ENCODE assay signal across 9 mouse cellular contexts in the genomic region with DNA sequence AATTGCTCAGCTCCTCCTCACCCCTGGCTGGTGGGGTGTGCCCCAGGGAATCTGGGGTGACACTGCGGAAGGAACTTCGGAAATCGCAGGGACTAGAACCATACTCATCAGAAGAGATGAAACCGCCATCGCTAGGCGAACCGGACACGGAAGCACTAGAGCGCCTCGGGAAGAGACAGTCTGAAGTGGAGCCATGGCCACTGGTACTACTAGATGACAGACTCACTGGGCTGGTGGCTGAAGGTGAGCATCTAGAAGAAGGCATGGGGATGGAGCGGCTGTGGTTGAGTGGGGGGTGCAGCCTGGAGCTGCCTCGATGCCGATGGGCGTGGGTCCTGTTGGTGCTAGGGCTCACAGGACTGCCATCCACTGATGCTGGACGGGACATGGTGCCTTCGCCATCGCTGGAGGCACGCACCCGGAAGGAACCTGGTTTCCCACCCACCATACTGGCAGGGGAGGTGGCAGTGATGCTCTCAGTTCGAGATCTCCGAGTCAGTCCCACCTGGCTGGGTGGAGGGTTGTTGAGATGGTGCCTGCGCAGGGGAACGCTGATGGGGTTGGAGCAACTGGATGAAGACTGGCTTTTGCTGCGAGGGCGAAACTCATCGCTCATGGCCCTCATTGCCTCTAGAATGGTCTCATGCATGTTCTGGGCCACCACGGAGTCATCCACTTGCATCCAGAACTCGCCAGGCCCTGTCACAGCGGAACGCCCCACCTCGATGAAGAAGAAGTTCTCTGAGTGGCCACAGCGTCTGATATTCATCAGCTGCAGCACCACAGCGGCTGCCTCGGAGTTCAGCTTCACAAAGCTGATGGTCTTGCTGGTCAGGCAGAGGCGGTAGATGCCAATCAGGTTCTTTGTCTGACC. TPM values are rescaled to one million over a fixed set of nuclear protein-coding genes. Genes with fewer than 3 reads are reported as not detected.
DNase-seq lines count a peak whose midpoint lies in the region; ATAC-seq lines count a peak whose summit lies in the region.
"Had no signal": no experiment of that assay in that cellular context is flagged by ENCODE, and none has a peak within 500 bp of the region (broad histone marks: within the 10 kb centered on the region; RNA-seq: fewer than 3 reads in every experiment).

No protein-coding gene starts in this region.

- intact Hi-C loops in heart, postnatal 25 days (cut with DNase I) = loop anchor here (5.0 to 10.0 kb wide), 3 partner anchors 195 to 602 kb away; no protein-coding TSS in a partner anchor

- 71% methylated on average over 35 of the region's 35 CpGs for WGBS in kidney, embryonic 14.5 days
- 77% methylated on average over 35 of the region's 35 CpGs for WGBS in forebrain, embryonic 10.5 days
- 64% methylated on average over 35 of the region's 35 CpGs for WGBS in liver, embryonic 11.5 days

- H3K36me3 ChIP-seq in kidney, embryonic 14.5 days (ENCODE audit: control insufficient read depth, insufficient read depth, low read length) = peaks cover 10% of the 10 kb centered on the region; the same call in 1 of the 2 replicates
- peaks cover 34% of the 10 kb centered on the region for H3K36me3 ChIP-seq in forebrain, embryonic 10.5 days (replicated peaks)
- peaks cover 8% of the 10 kb centered on the region for H3K36me3 ChIP-seq in liver, embryonic 11.5 days (ENCODE audit: control insufficient read depth, insufficient read depth, low read length)

- H3K27me3 ChIP-seq in kidney, embryonic 14.5 days (ENCODE audit: control insufficient read depth, insufficient read depth, low read length) = no peaks in the 10 kb centered on the region
- peaks cover 28% of the 10 kb centered on the region for H3K27me3 ChIP-seq in forebrain, embryonic 10.5 days (ENCODE audit: poor library complexity, severe bottlenecking)
- H3K27me3 ChIP-seq in liver, embryonic 11.5 days (replicated peaks; ENCODE audit: control insufficient read depth, insufficient read depth, low read length) = peaks cover 73% of the 10 kb centered on the region

- no peaks in the 10 kb centered on the region for H3K9me3 ChIP-seq in kidney, embryonic 14.5 days (ENCODE audit: control insufficient read depth, low read length)
- peaks cover 23% of the 10 kb centered on the region for H3K9me3 ChIP-seq in forebrain, embryonic 10.5 days
- H3K9me3 ChIP-seq in liver, embryonic 11.5 days (ENCODE audit: control insufficient read depth, low read length) = no peaks in the 10 kb centered on the region

- H3K9ac ChIP-seq in kidney, embryonic 14.5 days (ENCODE audit: low read depth, low read length) = peak overlapping the region; percentile 68
- H3K9ac ChIP-seq in liver, embryonic 11.5 days (ENCODE audit: low read depth, low read length) = peak overlapping the region; percentile 51; the same call in 1 of the 2 replicates

- H3K4me3 ChIP-seq in kidney, embryonic 14.5 days (ENCODE audit: low read length) = peak overlapping the region; percentile 46
- H3K4me3 ChIP-seq in forebrain, embryonic 10.5 days = peak overlapping the region; percentile 80
- H3K4me3 ChIP-seq in liver, embryonic 11.5 days (ENCODE audit: low read depth, low read length) = peak overlapping the region; percentile 56

- no peak for DNase-seq in kidney, adult 8-10 months
- peak; percentile 12 for DNase-seq in ZHBTc4 (ENCODE audit: low read depth, low spot score)
- DNase-seq in forebrain, embryonic 10.5 days (ENCODE audit: extremely low spot score, low spot score) = no peak
- DNase-seq in heart, postnatal 25 days (ENCODE audit: low spot score) = peak; percentile 10
- peak; percentile 35 for DNase-seq in liver, embryonic 11.5 days (ENCODE audit: low spot score)
- peak; percentile 27 for DNase-seq in ovary, postnatal 14 days (ENCODE audit: low spot score)
- DNase-seq in T-cell, adult 2 months (ENCODE audit: low spot score) = no peak

- H3K27ac ChIP-seq in kidney, embryonic 14.5 days (ENCODE audit: low read depth, low read length) = peak overlapping the region; percentile 81; the same call in 1 of the 2 replicates
- H3K27ac ChIP-seq in forebrain, embryonic 10.5 days = peak overlapping the region; percentile 97
- H3K27ac ChIP-seq in liver, embryonic 11.5 days (ENCODE audit: low read depth, low read length) = no peak overlapping the region

- no peak for ATAC-seq in kidney, embryonic 14.5 days (ENCODE audit: low FRiP score, low TSS enrichment)
- ATAC-seq in liver, embryonic 11.5 days (replicated peaks; ENCODE audit: low FRiP score) = no peak

- H3K4me1 ChIP-seq in kidney, embryonic 14.5 days (ENCODE audit: control insufficient read depth, insufficient read depth, low read length) = peaks cover 31% of the 10 kb centered on the region
- peaks cover 90% of the 10 kb centered on the region for H3K4me1 ChIP-seq in forebrain, embryonic 10.5 days
- peaks cover 3% of the 10 kb centered on the region; the same call in 1 of the 2 replicates for H3K4me1 ChIP-seq in liver, embryonic 11.5 days (replicated peaks; ENCODE audit: control insufficient read depth, insufficient read depth, low read length)

- H3K4me2 ChIP-seq in kidney, embryonic 14.5 days (replicated peaks; ENCODE audit: low read depth, low read length) = peak overlapping the region; percentile 48
- H3K4me2 ChIP-seq in liver, embryonic 11.5 days = peak overlapping the region; percentile 71

RNA-seq across cellular contexts. Expression of a gene that starts 1.9 kb away (rescaled TPM):
- 1.9 and 3.8 TPM in 2 replicates for polyA plus RNA-seq in kidney, embryonic 14.5 days (2014; fragmentation: Nextera tagmentation; extraction: Ambion mirVana)
- 11.3 and 11.8 TPM in 2 replicates for polyA plus RNA-seq in forebrain, embryonic 10.5 days (2016; fragmentation: Nextera tagmentation; extraction: Ambion mirVana)
- 10 to 100 TPM; 44.3 to 49.7 TPM for total RNA-seq in heart, postnatal 25 days (2021)
- 3.6 and 4.1 TPM in 2 replicates for polyA plus RNA-seq in liver, embryonic 11.5 days (2014; fragmentation: Nextera tagmentation; extraction: Ambion mirVana)

RNA-seq across cellular contexts. Expression of a gene that starts 26.9 kb away (rescaled TPM):
- 6.7 and 7.0 TPM in 2 replicates for polyA plus RNA-seq in kidney, embryonic 14.5 days (2014; fragmentation: Nextera tagmentation; extraction: Ambion mirVana)
- polyA plus RNA-seq in forebrain, embryonic 10.5 days (2016; fragmentation: Nextera tagmentation; extraction: Ambion mirVana) = 10.2 and 10.6 TPM in 2 replicates
- total RNA-seq in heart, postnatal 25 days (2021) = 10 to 100 TPM; 10.2 TPM
- 10.9 and 12.1 TPM in 2 replicates for polyA plus RNA-seq in liver, embryonic 11.5 days (2014; fragmentation: Nextera tagmentation; extraction: Ambion mirVana)

RNA-seq across cellular contexts. Expression of a gene that starts 56.4 kb away (rescaled TPM):
- 7.7 and 12.5 TPM in 2 replicates for polyA plus RNA-seq in kidney, embryonic 14.5 days (2014; fragmentation: Nextera tagmentation; extraction: Ambion mirVana)
- polyA plus RNA-seq in forebrain, embryonic 10.5 days (2016; fragmentation: Nextera tagmentation; extraction: Ambion mirVana) = 31.1 and 31.3 TPM in 2 replicates
- not detected for total RNA-seq in heart, postnatal 25 days (2021)
- 12.1 and 12.6 TPM in 2 replicates for polyA plus RNA-seq in liver, embryonic 11.5 days (2014; fragmentation: Nextera tagmentation; extraction: Ambion mirVana)
- total RNA-seq: heart, postnatal 14 days had no signal

Comparison
In these comparisons a context has a peak if more than half of its experiments do, and no peak if none do; other contexts are left out.
1. DNase-seq: peak in ZHBTc4 (single experiment), heart, postnatal 25 days (single experiment), liver, embryonic 11.5 days (single experiment) and ovary, postnatal 14 days (single experiment); none in kidney, adult 8-10 months (0 of 2), forebrain, embryonic 10.5 days (single experiment) and T-cell, adult 2 months (single experiment).
2. Peak in every context shown above with its lines, with median percentiles within 50 percentile points of each other: H3K4me3 ChIP-seq.